Mouse (Mus musculus) liver, embryonic 14.5 days (tissue): ENCODE measurements around the gene Actb. TPM values are rescaled to one million over a fixed set of nuclear protein-coding genes. Genes with fewer than 3 reads are reported as not detected.
A peak's percentile ranks its signal among the peaks of the same experiment; 100 is the strongest.

Source experiments
- ATAC-seq: fragments of 200-750 bp; cut with Nextera tagmentation; 2 replicates; pipeline ENCODE4 v1.8.0; 2017; ENCODE audit warnings: moderate number of reproducible peaks, mild to moderate bottlenecking, moderate library complexity; ENCODE audit not compliant: insufficient read depth
- DNase-seq, 3 experiments: peaks; one replicate each; pipeline ENCODE4 v3.0.0-alpha.2; 2012 to 2013; ENCODE audit warnings: low read depth in 3 of 3, low spot score in 3 of 3
- H3K27ac ChIP-seq: fragments of 300-500 bp; sonication (generic); 2 replicates; pipeline ENCODE4 v1.5.1; 2014; ENCODE audit warnings: moderate library complexity, mild to moderate bottlenecking, control low read depth, inconsistent platforms
- H3K27me3 ChIP-seq: fragments of 300-500 bp; sonication (generic); 2 replicates; pipeline ENCODE4 v1.6.1; 2014; ENCODE audit warnings: mild to moderate bottlenecking, low read length, moderate library complexity; ENCODE audit not compliant: control insufficient read depth, insufficient read depth
- H3K36me3 ChIP-seq: fragments of 300-500 bp; sonication (generic); replicated peaks from 2 replicates; pipeline ENCODE4 v1.6.1; 2014; ENCODE audit warnings: low read depth; ENCODE audit not compliant: control insufficient read depth, insufficient read depth
- H3K4me1 ChIP-seq, 2 experiments: fragments of 200-500 bp in 1 of 2; fragments of 300-500 bp in 1 of 2; sonication (generic) in 1 of 2; replicated peaks; 2 replicates each; pipeline ENCODE4 v1.6.1; 2012 to 2014; ENCODE audit warnings: antibody characterized with exemption in 1 of 2, inconsistent platforms in 1 of 2, low read length in 1 of 2; ENCODE audit not compliant: control insufficient read depth in 2 of 2, insufficient read depth in 2 of 2
- H3K4me2 ChIP-seq: fragments of 300-500 bp; sonication (generic); 2 replicates; pipeline ENCODE4 v1.6.1; 2014; ENCODE audit warnings: low read depth, mild to moderate bottlenecking, control low read depth, moderate library complexity
- H3K4me3 ChIP-seq, 2 experiments: fragments of 200-500 bp in 1 of 2; fragments of 300-500 bp in 1 of 2; sonication (generic) in 1 of 2; 2 replicates each; pipeline ENCODE4 v1.5.1; 2012 to 2014; ENCODE audit warnings: low read depth in 2 of 2, low read length in 2 of 2, mild to moderate bottlenecking in 2 of 2, control low read depth in 1 of 2, inconsistent platforms in 1 of 2, moderate library complexity in 1 of 2; ENCODE audit not compliant: insufficient read depth in 1 of 2
- H3K9ac ChIP-seq: fragments of 300-500 bp; sonication (generic); replicated peaks from 2 replicates; pipeline ENCODE4 v1.6.1; 2014; ENCODE audit warnings: mild to moderate bottlenecking, control low read depth, moderate library complexity
- H3K9me3 ChIP-seq: fragments of 300-500 bp; sonication (generic); 2 replicates; pipeline ENCODE4 v1.6.1; 2016; ENCODE audit warnings: low read length, mixed read lengths; ENCODE audit not compliant: control insufficient read depth
- CTCF ChIP-seq: IDR thresholded peaks from 2 replicates; pipeline ENCODE4 v1.5.1; 2016; ENCODE audit warnings: antibody characterized with exemption, low read depth, control low read depth
- EP300 ChIP-seq: IDR thresholded peaks from 2 replicates; pipeline ENCODE4 v1.6.1; 2016; ENCODE audit warnings: antibody characterized with exemption, low read depth
- WGBS: fragments of 180-500 bp; shearing (Covaris S2); extraction: QIAGEN DNeasy Blood & Tissue Kit; methylation state at CpG from one replicate; pipeline ENCODE4 v1.1.7; 2014; ENCODE audit not compliant: insufficient replicate concordance; 5-methylcytosine and 5-hydroxymethylcytosine counted together
- polyA plus RNA-seq, 2 experiments: library from polyadenylated mRNA; depleted of rRNA in 1 of 2; stranded (reverse) in 1 of 2; unstranded in 1 of 2; fragments of >200 nt; fragmentation: Nextera tagmentation in 1 of 2; extraction: Ambion mirVana in 1 of 2; gene quantifications; 2 replicates each; pipeline versions ENCODE4 v1.2.1 to v1.2.3; 2012 to 2014

Gene Actb
- polyA plus RNA-seq, 2 experiments = 920 to 7,802 TPM

- ATAC-seq (no peak), DNase-seq (no peak)
- Histone ChIP-seq H3K4me1 (peaks cover 8 to 16% of the 10 kb centered on the region in 2 experiments; a peak in 3 of 4 replicates), H3K4me3 (no peak overlapping the region), H3K9ac (no peak overlapping the region), H3K9me3 (no peaks in the 10 kb centered on the region), H3K27me3 (no peaks in the 10 kb centered on the region), H3K36me3 (peaks cover 57% of the 10 kb centered on the region), H3K4me2 (no peak overlapping the region), H3K27ac (peak overlapping the region; percentile 7; the same call in 1 of the 2 replicates)
- 65% methylated on average over 5 of the region's 5 CpGs for WGBS
- no peak; the same call in 1 of the 2 replicates for TF ChIP-seq EP300
- no peak for TF ChIP-seq CTCF
Measured at GRCm38 (mm10) chr5:142902506-142903314, 3.8 kb downstream of the Actb start.

GRCm38 (mm10) chr5:142901846-142902505 is 4.6 kb downstream of the Actb start:
- Histone ChIP-seq H3K4me2 (no peak overlapping the region), H3K4me3 (no peak overlapping the region), H3K9me3 (no peaks in the 10 kb centered on the region), H3K36me3 (peaks cover 57% of the 10 kb centered on the region), H3K27ac (peak overlapping the region; percentile 7; the same call in 1 of the 2 replicates), H3K9ac (no peak overlapping the region), H3K4me1 (peaks cover 1 to 10% of the 10 kb centered on the region in 2 experiments; a peak in 3 of 4 replicates), H3K27me3 (no peaks in the 10 kb centered on the region)
- no peak for DNase-seq
- TF ChIP-seq CTCF (no peak), EP300 (no peak; the same call in 1 of the 2 replicates)
- 39% methylated on average over 4 of the region's 4 CpGs for WGBS
- no peak for ATAC-seq

GRCm38 (mm10) chr5:142901355-142901802 is 5.2 kb downstream of the Actb start:
- no peaks in the 10 kb centered on the region for H3K9me3 ChIP-seq
- peaks cover 5 to 8% of the 10 kb centered on the region in 2 experiments for H3K4me1 ChIP-seq
- H3K4me3 ChIP-seq = no peak overlapping the region
- no peak overlapping the region for H3K4me2 ChIP-seq
- H3K27me3 ChIP-seq = no peaks in the 10 kb centered on the region
- H3K27ac ChIP-seq = no peak overlapping the region
- TF ChIP-seq CTCF (no peak), EP300 (no peak)
- peaks cover 57% of the 10 kb centered on the region for H3K36me3 ChIP-seq
- DNase-seq = no peak
- no peak overlapping the region for H3K9ac ChIP-seq
- ATAC-seq = no peak
- WGBS = 85% methylated on average over 7 of the region's 7 CpGs

DNA sequence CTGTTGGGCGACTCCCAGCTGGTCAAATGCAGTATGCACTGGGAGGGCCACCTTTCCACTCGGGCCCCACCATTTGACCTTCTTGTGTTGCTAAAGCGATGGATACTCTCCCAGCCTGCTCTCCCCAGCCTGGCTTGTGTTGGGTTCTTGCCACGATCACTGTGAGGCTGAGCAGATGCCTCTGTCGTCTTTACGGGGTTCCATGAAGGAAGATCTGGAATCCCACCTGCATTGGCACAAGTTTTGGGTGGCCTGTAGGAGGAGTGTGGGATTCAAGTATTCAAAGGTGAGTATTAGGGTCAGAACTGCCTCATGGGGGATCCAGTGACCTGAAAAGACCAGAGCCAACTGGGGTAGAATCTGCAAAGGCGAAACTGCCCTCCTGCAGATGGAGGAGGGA is 5.9 kb downstream of the Actb start:
- TF ChIP-seq EP300 (no peak), CTCF (no peak)
- H3K36me3 ChIP-seq = peaks cover 57% of the 10 kb centered on the region

More for the DNA sequence above, 5.9 kb downstream of the Actb start:
- Histone ChIP-seq H3K4me1 (peaks cover 12% of the 10 kb centered on the region in 2 experiments), H3K4me3 (no peak overlapping the region), H3K9me3 (no peaks in the 10 kb centered on the region), H3K9ac (no peak overlapping the region), H3K4me2 (no peak overlapping the region), H3K27me3 (no peaks in the 10 kb centered on the region), H3K27ac (no peak overlapping the region)
- DNase-seq (no peak), ATAC-seq (no peak)
- 76% methylated on average over 7 of the region's 7 CpGs for WGBS
